Mouse (Mus musculus) kidney, embryonic 15.5 days (tissue): ENCODE data around the gene Sema5b. TPM values are rescaled to one million over a fixed set of nuclear protein-coding genes. Genes with fewer than 3 reads are reported as not detected.

Source experiments
- ATAC-seq: fragments of 200-750 bp; cut with Nextera tagmentation; replicated peaks from 2 replicates; pipeline ENCODE4 v1.8.0; 2017; ENCODE audit warnings: moderate TSS enrichment; ENCODE audit not compliant: low FRiP score
- H3K27ac ChIP-seq: fragments of 300-500 bp; sonication (generic); 2 replicates; pipeline ENCODE4 v1.5.1; 2015; ENCODE audit warnings: mild to moderate bottlenecking, inconsistent platforms
- H3K27me3 ChIP-seq: fragments of 300-500 bp; sonication (generic); 2 replicates; pipeline ENCODE4 v1.6.1; 2015; ENCODE audit warnings: inconsistent platforms
- H3K36me3 ChIP-seq: fragments of 300-500 bp; sonication (generic); 2 replicates; pipeline ENCODE4 v1.6.1; 2015; ENCODE audit warnings: inconsistent platforms
- H3K4me1 ChIP-seq: fragments of 300-500 bp; sonication (generic); 2 replicates; pipeline ENCODE4 v1.6.1; 2015; ENCODE audit warnings: inconsistent platforms
- H3K4me2 ChIP-seq: fragments of 300-500 bp; sonication (generic); 2 replicates; pipeline ENCODE4 v1.6.1; 2015; ENCODE audit warnings: moderate library complexity, mild to moderate bottlenecking, inconsistent platforms
- H3K4me3 ChIP-seq: fragments of 300-500 bp; sonication (generic); replicated peaks from 2 replicates; pipeline ENCODE4 v1.5.1; 2015; ENCODE audit warnings: mild to moderate bottlenecking, inconsistent platforms
- H3K9ac ChIP-seq: fragments of 300-500 bp; sonication (generic); 2 replicates; pipeline ENCODE4 v1.6.1; 2015; ENCODE audit warnings: mild to moderate bottlenecking, inconsistent platforms
- H3K9me3 ChIP-seq: fragments of 300-500 bp; sonication (generic); replicated peaks from 2 replicates; pipeline ENCODE4 v1.6.1; 2016; ENCODE audit warnings: inconsistent platforms
- WGBS: fragments of 180-500 bp; shearing (Covaris S2); methylation state at CpG from one replicate; pipeline ENCODE4 v1.1.7; 2015; ENCODE audit warnings: mixed read lengths; 5-methylcytosine and 5-hydroxymethylcytosine counted together
- polyA plus RNA-seq: library from polyadenylated mRNA; unstranded; fragments of >200 nt; fragmentation: Nextera tagmentation; extraction: Ambion mirVana; gene quantifications from 2 replicates; pipeline ENCODE4 v1.2.1, GENCODE M21; 2015

Sema5b gene
- polyA plus RNA-seq, 1 experiment from 2014 or later, result 6.8 TPM

- Histone ChIP-seq H3K36me3 (no peaks in the 10 kb centered on the region), H3K27ac (no peak overlapping the region), H3K9ac (no peak overlapping the region), H3K4me1 (peaks cover 10% of the 10 kb centered on the region), H3K9me3 (no peaks in the 10 kb centered on the region), H3K27me3 (peaks cover 54% of the 10 kb centered on the region), H3K4me2 (peak overlapping the region; percentile 72), H3K4me3 (peak overlapping the region; percentile 42)
- WGBS, result 7% methylated on average over 36 of the region's 36 CpGs
- peak; percentile 52; the same call in 1 of the 2 replicates for ATAC-seq
Measured at GRCm38 (mm10) chr16:35660222-35660621, 119.3 kb downstream of the Sema5b start.

DNA sequence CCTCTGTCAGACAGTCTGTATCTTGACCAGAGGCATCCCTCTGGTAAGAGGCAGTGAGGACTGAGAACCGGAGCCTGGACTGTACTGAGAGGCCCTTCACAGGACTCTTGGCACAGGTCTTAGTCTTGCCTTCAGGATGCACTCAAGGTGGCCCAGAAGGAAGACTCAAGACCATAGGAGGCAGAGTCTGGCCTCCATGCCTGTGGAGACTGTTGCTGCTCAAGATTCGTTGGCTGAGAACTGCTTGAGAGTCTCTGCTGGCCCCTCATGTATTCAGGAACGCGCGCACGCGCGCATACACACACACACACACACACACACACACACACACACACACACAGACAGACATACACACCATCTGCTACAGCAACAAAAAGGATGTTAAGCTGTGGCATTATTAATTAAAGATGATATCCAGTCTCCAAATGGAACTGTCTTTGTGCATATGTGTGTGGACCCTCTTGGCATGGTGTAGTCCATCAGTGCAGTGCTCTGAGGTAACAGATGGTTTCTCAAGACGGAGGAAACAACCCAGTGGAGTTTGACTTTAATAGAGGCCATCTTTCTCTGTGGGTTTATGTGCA, 123.0 kb downstream of the Sema5b start:
- Histone ChIP-seq H3K27ac (no peak overlapping the region), H3K9me3 (no peaks in the 10 kb centered on the region), H3K4me1 (peaks cover 10% of the 10 kb centered on the region), H3K36me3 (no peaks in the 10 kb centered on the region), H3K27me3 (peaks cover 32% of the 10 kb centered on the region), H3K4me3 (no peak overlapping the region), H3K4me2 (no peak overlapping the region), H3K9ac (no peak overlapping the region)
- no peak for ATAC-seq
- WGBS, result 95% methylated on average over 9 of the region's 9 CpGs

DNA sequence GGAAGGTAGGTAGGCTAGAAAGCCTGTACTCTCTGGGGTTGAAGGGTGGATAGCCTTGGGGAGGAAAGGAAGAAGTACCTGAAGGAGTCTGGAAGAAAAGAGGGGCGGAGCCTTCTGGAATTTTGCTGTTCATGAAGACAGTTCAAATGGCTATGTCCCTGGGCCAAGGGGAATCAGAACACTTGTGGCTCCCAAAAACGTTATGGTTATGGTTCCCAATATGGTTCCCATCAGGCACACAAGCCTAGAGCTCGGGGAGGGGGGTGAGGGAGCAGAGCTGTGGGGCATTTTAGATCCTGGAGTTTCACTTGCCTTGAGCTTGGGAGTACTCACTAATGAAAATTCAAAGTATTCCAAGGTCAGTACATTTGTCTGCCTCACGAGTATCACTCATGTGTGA, 123.9 kb downstream of the Sema5b start:
- peaks cover 7% of the 10 kb centered on the region for H3K4me1 ChIP-seq
- H3K27ac ChIP-seq, result no peak overlapping the region
- no peaks in the 10 kb centered on the region for H3K9me3 ChIP-seq
- ATAC-seq, result no peak
- H3K36me3 ChIP-seq, result no peaks in the 10 kb centered on the region
- WGBS, result 85% methylated on average over 4 of the region's 4 CpGs
- H3K27me3 ChIP-seq, result peaks cover 23% of the 10 kb centered on the region
- H3K4me2 ChIP-seq, result no peak overlapping the region
- no peak overlapping the region for H3K9ac ChIP-seq
- no peak overlapping the region for H3K4me3 ChIP-seq

DNA sequence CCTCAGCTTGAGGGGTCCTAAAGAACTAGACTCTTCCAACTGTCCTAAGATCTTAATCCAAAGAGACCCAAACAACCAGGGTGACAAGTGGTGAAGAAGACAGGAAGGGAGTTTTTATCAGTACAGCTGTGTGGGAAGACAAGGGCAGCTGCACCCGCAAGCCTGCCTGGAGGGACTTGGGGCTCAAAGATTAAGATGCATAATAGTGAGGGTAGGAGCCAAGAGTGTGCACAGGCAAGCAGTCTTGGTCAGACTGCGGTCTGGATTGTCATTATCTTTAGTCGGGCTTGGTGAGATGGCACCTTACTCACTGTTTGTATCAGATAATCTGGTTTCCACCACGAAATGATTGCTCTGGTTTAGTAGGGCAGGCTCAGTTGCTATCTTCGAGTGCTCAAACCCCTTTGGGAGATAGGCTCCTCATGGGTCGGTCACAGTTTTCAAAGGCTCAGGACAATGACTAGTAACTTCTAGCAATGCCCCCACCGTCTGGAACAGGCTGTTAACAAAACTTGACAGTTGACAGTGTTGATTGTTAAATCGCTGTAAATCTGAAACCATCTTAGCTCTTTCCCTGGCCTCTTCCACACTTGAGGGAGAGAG, 136.7 kb downstream of the Sema5b start:
- Histone ChIP-seq H3K9me3 (no peaks in the 10 kb centered on the region), H3K4me3 (no peak overlapping the region), H3K27me3 (no peaks in the 10 kb centered on the region), H3K4me1 (no peaks in the 10 kb centered on the region), H3K36me3 (no peaks in the 10 kb centered on the region), H3K27ac (no peak overlapping the region), H3K4me2 (no peak overlapping the region), H3K9ac (no peak overlapping the region)
- WGBS, result 71% methylated on average over 8 of the region's 8 CpGs
- no peak for ATAC-seq

- H3K36me3 ChIP-seq, result no peaks in the 10 kb centered on the region
- ATAC-seq, result no peak
- no peak overlapping the region for H3K27ac ChIP-seq
- WGBS, result 49% methylated on average over 3 of the region's 3 CpGs
- H3K4me2 ChIP-seq, result no peak overlapping the region
- H3K9me3 ChIP-seq, result no peaks in the 10 kb centered on the region
- H3K4me1 ChIP-seq, result no peaks in the 10 kb centered on the region
- no peaks in the 10 kb centered on the region for H3K27me3 ChIP-seq
- no peak overlapping the region for H3K4me3 ChIP-seq
- no peak overlapping the region for H3K9ac ChIP-seq
Measured at GRCm38 (mm10) chr16:35678476-35678875, 137.5 kb downstream of the Sema5b start.

DNA sequence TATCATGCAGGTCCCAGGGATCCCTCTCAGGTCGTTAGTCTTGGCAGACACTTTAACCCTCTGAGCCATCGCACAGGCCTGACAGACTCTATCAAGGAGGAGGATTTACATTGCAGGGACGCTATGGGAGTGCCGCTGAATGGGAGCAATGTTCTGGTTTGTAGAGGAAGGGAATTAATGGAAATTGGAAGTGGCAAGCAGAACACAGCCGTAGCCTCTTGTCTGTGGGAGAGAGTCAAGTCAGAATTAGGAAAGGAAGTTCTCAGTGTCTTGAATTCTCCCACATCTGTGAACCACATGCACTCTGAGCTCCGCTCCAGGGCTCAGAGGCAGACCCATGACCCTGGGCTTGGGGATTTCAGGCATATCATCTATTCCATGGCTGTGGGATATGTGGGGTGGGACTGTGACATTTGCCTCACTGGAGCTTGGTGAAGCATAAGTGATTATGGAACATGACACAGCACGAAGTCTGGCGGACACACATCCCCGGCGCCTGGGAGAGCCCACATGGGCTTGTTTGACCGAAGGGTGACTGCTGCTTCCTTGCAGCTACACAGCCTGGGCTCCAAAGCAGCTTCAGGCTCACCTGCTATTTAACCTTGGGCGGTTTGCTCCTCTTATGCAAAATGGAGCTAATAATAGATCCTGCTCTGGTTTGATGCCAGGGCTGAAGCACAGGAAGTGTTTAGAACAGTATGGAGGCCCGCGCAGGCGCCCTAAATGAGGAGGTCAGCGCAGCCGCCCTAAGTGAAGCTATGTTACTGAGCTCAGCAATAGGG, 140.6 kb downstream of the Sema5b start:
- no peak for ATAC-seq
- Histone ChIP-seq H3K9ac (no peak overlapping the region), H3K27ac (no peak overlapping the region), H3K27me3 (0 out of 2 replicates have a peak, but pooled peaks cover 3% of the 10 kb centered on the region), H3K36me3 (no peaks in the 10 kb centered on the region), H3K4me1 (no peaks in the 10 kb centered on the region), H3K4me3 (no peak overlapping the region), H3K4me2 (no peak overlapping the region), H3K9me3 (no peaks in the 10 kb centered on the region)
- WGBS, result 69% methylated on average over 17 of the region's 17 CpGs

GRCm38 (mm10) chr16:35685027-35685426, 144.1 kb downstream of the Sema5b start:
- 60% methylated on average over 13 of the region's 13 CpGs for WGBS
- Histone ChIP-seq H3K4me1 (no peaks in the 10 kb centered on the region), H3K4me2 (no peak overlapping the region), H3K27me3 (0 out of 2 replicates have a peak, but pooled peaks cover 3% of the 10 kb centered on the region), H3K36me3 (no peaks in the 10 kb centered on the region), H3K9me3 (no peaks in the 10 kb centered on the region), H3K9ac (no peak overlapping the region), H3K27ac (no peak overlapping the region), H3K4me3 (no peak overlapping the region)
- ATAC-seq, result no peak

GRCm38 (mm10) chr16:35686491-35686890, 145.5 kb downstream of the Sema5b start:
- no peaks in the 10 kb centered on the region for H3K9me3 ChIP-seq
- H3K4me2 ChIP-seq, result no peak overlapping the region
- H3K4me1 ChIP-seq, result no peaks in the 10 kb centered on the region
- H3K9ac ChIP-seq, result no peak overlapping the region
- H3K36me3 ChIP-seq, result no peaks in the 10 kb centered on the region
- no peak overlapping the region for H3K4me3 ChIP-seq
- WGBS, result 78% methylated on average over 7 of the region's 7 CpGs
- no peak overlapping the region for H3K27ac ChIP-seq
- no peak for ATAC-seq
- 0 out of 2 replicates have a peak, but pooled peaks cover 3% of the 10 kb centered on the region for H3K27me3 ChIP-seq

DNA sequence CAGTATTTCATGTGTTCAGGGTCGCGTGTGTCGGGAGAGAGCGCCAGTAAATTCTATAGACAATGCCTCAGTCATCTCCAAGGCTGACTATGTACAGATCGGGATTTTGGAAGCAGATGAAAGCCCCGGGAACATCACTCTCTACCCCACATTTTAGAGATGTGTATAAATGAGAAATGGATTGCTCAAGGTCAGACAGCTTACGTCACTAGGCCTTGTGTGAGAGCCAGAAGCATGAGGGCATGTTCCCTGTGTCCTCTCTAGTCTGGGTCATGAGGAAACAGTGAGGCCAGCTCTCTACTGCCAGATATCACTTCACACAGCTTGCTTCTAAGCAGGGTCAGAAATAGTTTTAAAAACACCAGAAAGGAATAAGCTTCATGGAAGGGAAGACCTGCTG, 150.7 kb downstream of the Sema5b start:
- Histone ChIP-seq H3K36me3 (peaks cover 10% of the 10 kb centered on the region; the same call in 1 of the 2 replicates), H3K4me1 (no peaks in the 10 kb centered on the region), H3K9me3 (no peaks in the 10 kb centered on the region), H3K9ac (no peak overlapping the region), H3K4me3 (no peak overlapping the region), H3K27ac (no peak overlapping the region), H3K4me2 (no peak overlapping the region), H3K27me3 (no peaks in the 10 kb centered on the region)
- 84% methylated on average over 7 of the region's 7 CpGs for WGBS
- ATAC-seq, result no peak

DNA sequence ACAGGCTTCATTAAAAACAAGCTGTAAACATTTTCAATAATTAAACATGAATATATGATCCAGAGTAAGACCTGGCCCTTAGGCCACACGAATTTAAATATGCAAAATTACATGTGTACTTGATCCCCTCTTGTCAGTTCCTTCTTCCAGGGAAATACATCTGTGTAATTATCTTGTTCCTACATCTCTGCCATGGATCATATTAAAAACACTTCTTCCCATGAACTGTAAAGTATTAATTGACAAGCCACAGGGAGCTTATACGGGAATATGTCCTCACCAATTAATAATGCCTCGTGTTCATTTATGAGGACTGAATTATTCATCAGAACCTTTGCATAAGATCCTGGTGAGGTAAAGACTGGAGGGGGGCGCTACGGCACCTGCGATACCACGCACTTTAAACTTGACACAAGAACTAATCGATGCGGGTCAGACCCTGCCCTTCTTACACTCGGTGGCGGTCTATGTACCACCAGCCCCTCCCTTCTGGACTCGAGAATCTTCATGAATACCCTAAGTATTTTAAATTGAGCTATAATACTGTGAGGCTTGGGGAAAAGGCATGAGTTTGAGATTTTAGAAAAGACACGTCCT, 153.4 kb downstream of the Sema5b start:
- Histone ChIP-seq H3K27ac (no peak overlapping the region), H3K27me3 (peaks cover under 1% of the 10 kb centered on the region; the same call in 1 of the 2 replicates), H3K4me3 (no peak overlapping the region), H3K4me1 (no peaks in the 10 kb centered on the region), H3K9me3 (no peaks in the 10 kb centered on the region), H3K4me2 (no peak overlapping the region), H3K36me3 (peaks cover 19% of the 10 kb centered on the region), H3K9ac (no peak overlapping the region)
- ATAC-seq, result no peak
- 95% methylated on average over 13 of the region's 13 CpGs for WGBS

- ATAC-seq, result no peak
- Histone ChIP-seq H3K9me3 (no peaks in the 10 kb centered on the region), H3K4me1 (no peaks in the 10 kb centered on the region), H3K4me2 (no peak overlapping the region), H3K4me3 (no peak overlapping the region), H3K9ac (no peak overlapping the region), H3K36me3 (peaks cover 19% of the 10 kb centered on the region), H3K27ac (no peak overlapping the region), H3K27me3 (peaks cover 9% of the 10 kb centered on the region; the same call in 1 of the 2 replicates)
- WGBS, result 73% methylated on average over 2 of the region's 2 CpGs
Measured at GRCm38 (mm10) chr16:35696103-35696502, 155.2 kb downstream of the Sema5b start.

DNA sequence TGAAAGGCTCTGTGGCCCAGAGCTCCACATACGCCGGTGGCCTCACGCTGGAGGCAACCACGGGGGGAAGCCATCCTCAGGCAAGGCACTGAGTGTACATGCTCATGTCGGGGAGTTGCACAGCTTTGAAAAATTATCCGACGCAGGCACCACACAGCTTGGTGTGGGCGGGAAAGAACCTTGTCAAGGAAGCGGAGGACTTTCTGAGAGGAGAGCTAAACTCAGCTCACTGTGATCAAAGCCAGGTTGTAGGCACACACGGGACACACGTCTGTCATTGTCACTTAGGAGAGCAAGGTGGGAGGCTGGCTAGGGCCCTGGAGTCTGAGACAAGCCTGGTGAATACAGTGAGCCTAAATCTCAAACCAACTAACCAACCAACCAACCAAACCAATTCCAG, 160.9 kb downstream of the Sema5b start:
- no peak overlapping the region for H3K4me2 ChIP-seq
- no peak overlapping the region for H3K9ac ChIP-seq
- H3K4me1 ChIP-seq, result peaks cover 9% of the 10 kb centered on the region; the same call in 1 of the 2 replicates
- H3K4me3 ChIP-seq, result no peak overlapping the region
- H3K27ac ChIP-seq, result no peak overlapping the region
- peaks cover 9% of the 10 kb centered on the region for H3K36me3 ChIP-seq
- WGBS, result 54% methylated on average over 11 of the region's 11 CpGs
- ATAC-seq, result no peak
- no peaks in the 10 kb centered on the region for H3K9me3 ChIP-seq
- H3K27me3 ChIP-seq, result peaks cover 27% of the 10 kb centered on the region
